Mouse (Mus musculus) myocyte (in vitro differentiated cells): ENCODE measurements around the gene Map4k3.

ENCODE experiments used
- CEBPB ChIP-seq: IDR thresholded peaks from 2 replicates; pipeline ENCODE4 v1.6.1; 2011; ENCODE audit warnings: mild to moderate bottlenecking, moderate library complexity; ENCODE audit not compliant: poor library complexity, insufficient read depth, severe bottlenecking
- E2F4 ChIP-seq: IDR thresholded peaks from one replicate; pipeline ENCODE4 v1.6.1; 2011; ENCODE audit warnings: mild to moderate bottlenecking, control low read depth, moderate library complexity; ENCODE audit not compliant: insufficient read depth
- MAX ChIP-seq: IDR thresholded peaks from one replicate; pipeline ENCODE4 v1.6.1; 2011; ENCODE audit warnings: low read depth, mild to moderate bottlenecking, control low read depth
- MYOD1 ChIP-seq, 3 experiments: IDR thresholded peaks; one replicate each; pipeline ENCODE4 v1.6.1; 2011; ENCODE audit warnings: control low read depth in 2 of 3, low read depth in 2 of 3, mild to moderate bottlenecking in 2 of 3, moderate library complexity in 1 of 3; ENCODE audit not compliant: insufficient read length in 2 of 3, control insufficient read depth in 1 of 3
- POLR2A ChIP-seq: IDR thresholded peaks from one replicate; pipeline ENCODE4 v1.6.1; 2011; ENCODE audit warnings: low read depth, mild to moderate bottlenecking, control low read depth, moderate library complexity; ENCODE audit not compliant: insufficient read length
- POLR2AphosphoS2 ChIP-seq: IDR thresholded peaks from one replicate; pipeline ENCODE4 v1.6.1; 2011; ENCODE audit warnings: low read depth, control low read depth; ENCODE audit not compliant: insufficient read length
- REST ChIP-seq: IDR thresholded peaks from one replicate; pipeline ENCODE4 v1.6.1; 2011; ENCODE audit warnings: mild to moderate bottlenecking, control low read depth, moderate library complexity; ENCODE audit not compliant: insufficient read depth, insufficient read length
- SRF ChIP-seq: IDR thresholded peaks from one replicate; pipeline ENCODE4 v1.6.1; 2011; ENCODE audit warnings: low read depth; ENCODE audit not compliant: control insufficient read depth, insufficient read length
- USF1 ChIP-seq: IDR thresholded peaks from one replicate; pipeline ENCODE4 v1.6.1; 2011; ENCODE audit warnings: low read depth, mild to moderate bottlenecking, control low read depth, moderate library complexity

DNA sequence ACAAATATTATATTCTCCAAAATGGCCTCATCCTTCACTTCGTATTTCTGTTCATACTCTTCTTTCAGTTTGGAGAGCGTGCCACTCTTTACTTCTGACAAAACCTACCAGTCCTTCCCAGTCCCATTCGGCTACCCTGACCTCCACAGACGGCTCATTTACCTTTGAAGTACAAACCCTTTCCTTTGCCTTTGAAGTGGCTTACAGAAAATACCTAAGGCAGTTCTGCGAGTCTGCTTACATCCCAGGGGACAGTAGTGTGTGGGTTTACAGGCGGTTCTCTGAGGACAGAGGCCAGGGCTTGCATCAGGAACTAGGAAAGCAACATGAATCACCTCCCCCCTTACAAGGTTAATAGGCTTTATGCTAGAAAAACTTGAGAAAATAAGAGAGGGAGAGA lies 75.5 kb downstream of the Map4k3 start:
- TF ChIP-seq POLR2A (no peak), SRF (no peak), E2F4 (no peak), USF1 (no peak), REST (no peak), MAX (no peak), MYOD1 (IDR thresholded peaks at IDR 0.05; ENCODE audit: control insufficient read depth in 1 of 3, insufficient read length in 2 of 3, low read depth in 2 of 3) (no peak), POLR2AphosphoS2 (no peak), CEBPB (no peak)
